Mouse (Mus musculus): ENCODE measurements around the gene Zdhhc14. TPM values are rescaled to one million over a fixed set of nuclear protein-coding genes. Genes with fewer than 3 reads are reported as not detected.

Zdhhc14 gene
- polyA plus RNA-seq, 1 experiment from 2014 or later: 4.1 TPM

DNA sequence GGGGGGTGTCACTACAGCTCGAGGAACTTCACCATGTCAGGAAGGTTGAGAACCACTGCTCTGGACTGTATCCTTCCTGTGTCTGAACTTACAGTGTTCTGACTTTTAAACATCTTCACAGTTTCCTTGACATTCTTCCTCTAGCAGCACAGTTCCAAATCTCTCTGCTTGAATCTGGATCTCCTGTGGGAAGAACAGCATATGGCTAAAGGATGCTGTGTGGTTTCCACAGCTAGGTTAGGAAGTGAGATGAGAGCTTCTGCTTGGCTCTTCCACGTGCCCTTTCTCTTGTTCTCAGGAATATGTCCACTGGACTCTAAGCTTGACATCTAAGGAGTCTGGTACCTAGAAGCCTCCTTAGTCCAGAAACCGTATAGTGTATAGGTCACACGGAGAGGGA is 15.7 kb downstream of the Zdhhc14 start:
- no peak overlapping the region for H3K9ac ChIP-seq (replicated peaks)
- H3K27me3 ChIP-seq: no peaks in the 10 kb centered on the region
- 87% methylated on average over 4 of the region's 4 CpGs for WGBS
- H3K4me1 ChIP-seq: no peaks in the 10 kb centered on the region
- no peak overlapping the region for H3K27ac ChIP-seq (replicated peaks)
- H3K9me3 ChIP-seq: no peaks in the 10 kb centered on the region
- no peak overlapping the region for H3K4me3 ChIP-seq
- no peak overlapping the region for H3K4me2 ChIP-seq (replicated peaks)
- no peak for ATAC-seq (ENCODE audit: low FRiP score, low read depth)
- H3K36me3 ChIP-seq: no peaks in the 10 kb centered on the region

DNA sequence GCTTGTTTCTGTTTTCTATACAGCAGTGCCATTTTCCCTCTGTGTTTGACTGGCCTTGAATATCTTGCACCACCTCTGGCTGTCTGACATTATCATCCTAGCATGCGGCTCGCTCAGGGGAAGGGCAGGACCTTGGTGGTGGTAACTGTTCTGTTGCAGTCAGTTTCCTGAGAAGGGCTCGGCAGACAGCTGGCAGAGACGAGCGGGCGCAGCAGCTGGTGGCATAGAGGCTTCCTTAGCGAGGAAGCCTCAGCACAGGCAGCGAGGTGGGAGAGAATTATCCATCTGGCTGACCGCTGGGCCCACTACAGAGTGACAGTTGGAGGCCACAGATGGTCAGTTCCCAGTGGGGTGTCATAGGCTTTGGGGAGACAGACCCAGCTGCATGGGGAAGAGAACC is 18.2 kb downstream of the Zdhhc14 start:
- no peak overlapping the region for H3K9ac ChIP-seq (replicated peaks)
- H3K9me3 ChIP-seq: no peaks in the 10 kb centered on the region
- no peaks in the 10 kb centered on the region for H3K36me3 ChIP-seq
- no peaks in the 10 kb centered on the region for H3K4me1 ChIP-seq
- 92% methylated on average over 9 of the region's 9 CpGs for WGBS
- H3K27ac ChIP-seq (replicated peaks): no peak overlapping the region
- H3K4me3 ChIP-seq: no peak overlapping the region
- ATAC-seq (ENCODE audit: low FRiP score, low read depth): no peak
- no peaks in the 10 kb centered on the region for H3K27me3 ChIP-seq
- H3K4me2 ChIP-seq (replicated peaks): no peak overlapping the region

DNA sequence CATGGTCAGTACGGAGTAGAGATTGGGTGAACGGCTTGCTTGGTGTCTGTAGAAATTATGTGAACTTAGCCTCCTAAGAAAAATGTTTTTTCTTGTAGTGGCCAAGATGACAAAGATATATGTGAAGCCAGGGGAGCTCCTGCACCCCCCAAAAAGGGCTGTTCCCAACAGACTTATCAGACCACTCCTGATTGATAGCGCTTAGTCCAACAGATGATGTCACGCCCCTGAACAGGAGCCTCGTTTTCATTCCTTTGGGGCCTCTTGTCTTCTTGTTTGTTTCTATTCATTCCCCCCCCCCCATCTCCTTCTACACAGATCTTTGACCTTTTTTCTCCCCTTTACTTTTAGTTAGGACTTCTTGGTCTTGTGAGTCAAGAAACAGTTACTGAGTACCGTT is 19.4 kb downstream of the Zdhhc14 start:
- H3K9me3 ChIP-seq: no peaks in the 10 kb centered on the region
- 87% methylated on average over 6 of the region's 6 CpGs for WGBS
- H3K4me1 ChIP-seq: no peaks in the 10 kb centered on the region
- H3K36me3 ChIP-seq: no peaks in the 10 kb centered on the region
- no peak for ATAC-seq (ENCODE audit: low FRiP score, low read depth)
- no peaks in the 10 kb centered on the region for H3K27me3 ChIP-seq
- no peak overlapping the region for H3K4me3 ChIP-seq
- no peak overlapping the region for H3K27ac ChIP-seq (replicated peaks)
- H3K4me2 ChIP-seq (replicated peaks): no peak overlapping the region
- no peak overlapping the region for H3K9ac ChIP-seq (replicated peaks)

DNA sequence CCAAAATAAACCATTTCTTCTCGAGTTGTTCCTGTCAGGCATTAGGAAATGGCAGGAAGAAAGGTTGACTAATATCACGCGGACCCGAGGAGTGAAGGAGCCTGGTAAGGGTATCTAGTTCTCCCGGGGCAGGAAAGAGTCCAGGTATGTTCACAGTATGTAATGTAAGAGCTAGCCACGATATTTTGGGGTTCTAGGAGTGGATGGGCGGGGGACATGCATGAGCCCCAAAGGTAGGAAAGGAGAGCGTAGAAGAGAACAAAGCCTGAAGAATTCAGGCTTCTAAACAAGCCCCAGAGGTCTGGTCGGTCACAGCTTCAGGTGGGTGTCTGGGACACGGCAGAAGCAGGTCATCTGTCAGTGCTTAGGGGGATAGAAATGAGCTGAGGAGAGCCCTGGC is 27.1 kb downstream of the Zdhhc14 start:
- Histone ChIP-seq H3K9ac (replicated peaks) (no peak overlapping the region), H3K4me1 (no peaks in the 10 kb centered on the region), H3K27me3 (no peaks in the 10 kb centered on the region), H3K4me2 (replicated peaks) (no peak overlapping the region), H3K36me3 (no peaks in the 10 kb centered on the region), H3K9me3 (peaks cover 4% of the 10 kb centered on the region; the same call in 1 of the 2 replicates), H3K27ac (replicated peaks) (no peak overlapping the region), H3K4me3 (no peak overlapping the region)
- ATAC-seq (ENCODE audit: low FRiP score, low read depth): no peak
- 91% methylated on average over 10 of the region's 10 CpGs for WGBS

DNA sequence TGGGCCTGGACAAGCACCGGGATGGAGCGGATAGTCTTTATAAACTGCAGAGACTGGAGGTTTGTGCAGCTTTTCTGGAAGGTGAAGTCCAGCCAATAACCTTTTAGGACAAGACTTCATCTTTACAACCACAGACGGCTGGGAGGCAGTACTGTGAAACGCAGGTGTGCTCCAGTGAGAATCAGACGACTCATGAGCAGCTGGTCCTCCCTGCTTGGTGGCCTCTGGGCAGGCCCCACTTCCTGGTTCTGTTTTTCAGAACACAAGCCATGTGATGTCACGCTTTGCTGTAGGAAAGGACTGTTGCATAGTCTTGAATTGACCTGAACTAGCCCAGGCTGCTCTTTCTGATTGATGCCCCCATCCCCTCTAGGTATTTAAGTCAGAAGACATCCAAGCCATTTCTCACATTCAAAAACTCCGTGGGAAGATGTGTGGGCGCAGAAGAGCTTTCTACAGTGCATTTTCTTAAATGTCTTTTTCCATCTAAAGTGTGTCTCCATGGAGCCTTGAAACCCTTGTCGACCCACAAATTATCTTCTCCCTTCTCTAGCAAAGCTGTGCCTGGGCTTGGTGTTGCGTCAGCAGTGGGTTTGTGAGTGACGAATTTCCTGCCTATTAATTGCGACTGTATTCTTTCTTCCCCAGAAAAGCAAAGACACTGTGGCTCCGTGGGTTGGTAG is 27.7 kb downstream of the Zdhhc14 start:
- H3K27me3 ChIP-seq: no peaks in the 10 kb centered on the region
- no peaks in the 10 kb centered on the region for H3K36me3 ChIP-seq
- H3K4me1 ChIP-seq: no peaks in the 10 kb centered on the region
- H3K9ac ChIP-seq (replicated peaks): no peak overlapping the region
- WGBS: 91% methylated on average over 13 of the region's 13 CpGs
- ATAC-seq (ENCODE audit: low FRiP score, low read depth): no peak
- H3K9me3 ChIP-seq: peaks cover 4% of the 10 kb centered on the region; the same call in 1 of the 2 replicates
- H3K4me3 ChIP-seq: no peak overlapping the region
- H3K27ac ChIP-seq (replicated peaks): no peak overlapping the region
- no peak overlapping the region for H3K4me2 ChIP-seq (replicated peaks)

DNA sequence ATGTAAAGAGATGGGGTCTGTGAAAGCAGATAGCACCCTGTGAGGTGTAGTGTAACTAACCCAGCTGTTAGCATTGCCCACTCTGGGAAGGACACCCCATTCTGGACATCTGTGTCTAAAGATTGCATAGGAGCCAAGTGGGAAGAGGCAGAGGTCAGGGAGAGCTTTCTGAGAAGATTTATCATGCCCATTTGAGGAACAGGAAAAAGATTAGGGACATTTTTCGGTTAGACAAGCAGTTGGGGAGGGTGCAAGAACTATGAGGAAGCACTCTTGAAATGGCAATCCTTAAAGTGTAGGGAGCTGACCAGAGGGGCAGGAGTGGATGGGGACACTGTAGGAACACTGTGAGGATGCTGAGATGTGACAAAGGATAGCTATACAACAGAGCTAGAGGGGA is 29.2 kb downstream of the Zdhhc14 start:
- ATAC-seq (ENCODE audit: low FRiP score, low read depth): no peak
- H3K4me1 ChIP-seq: no peaks in the 10 kb centered on the region
- H3K4me3 ChIP-seq: no peak overlapping the region
- no peaks in the 10 kb centered on the region for H3K36me3 ChIP-seq
- H3K9me3 ChIP-seq: peaks cover 4% of the 10 kb centered on the region; the same call in 1 of the 2 replicates
- no peaks in the 10 kb centered on the region for H3K27me3 ChIP-seq
- WGBS: 83% methylated on average over 1 of the region's 1 CpGs
- no peak overlapping the region for H3K9ac ChIP-seq (replicated peaks)
- no peak overlapping the region for H3K27ac ChIP-seq (replicated peaks)
- H3K4me2 ChIP-seq (replicated peaks): no peak overlapping the region

DNA sequence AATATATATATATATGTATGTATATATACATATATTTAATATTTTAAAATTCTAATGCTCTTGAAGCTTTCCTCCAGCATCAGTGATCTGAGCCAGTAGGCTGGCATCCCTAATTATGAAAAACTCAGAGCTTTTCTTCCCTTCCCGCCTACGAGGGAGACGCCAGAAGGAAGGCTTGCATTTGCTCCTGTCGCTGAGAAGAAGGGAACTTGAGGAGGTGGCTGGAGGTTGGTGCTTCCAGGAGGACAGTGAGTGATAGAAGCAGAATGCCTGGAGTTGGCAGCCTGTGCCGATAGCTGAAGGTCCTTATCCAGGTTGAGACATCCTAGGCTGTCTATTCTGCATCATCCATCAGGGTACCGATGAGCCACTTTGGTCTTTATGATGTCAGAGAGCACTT is 37.2 kb downstream of the Zdhhc14 start:
- Histone ChIP-seq H3K9ac (replicated peaks) (no peak overlapping the region), H3K4me3 (no peak overlapping the region), H3K9me3 (no peaks in the 10 kb centered on the region), H3K36me3 (no peaks in the 10 kb centered on the region), H3K27ac (replicated peaks) (no peak overlapping the region), H3K4me1 (no peaks in the 10 kb centered on the region), H3K27me3 (no peaks in the 10 kb centered on the region), H3K4me2 (replicated peaks) (no peak overlapping the region)
- ATAC-seq (ENCODE audit: low FRiP score, low read depth): no peak
- WGBS: 94% methylated on average over 6 of the region's 6 CpGs

DNA sequence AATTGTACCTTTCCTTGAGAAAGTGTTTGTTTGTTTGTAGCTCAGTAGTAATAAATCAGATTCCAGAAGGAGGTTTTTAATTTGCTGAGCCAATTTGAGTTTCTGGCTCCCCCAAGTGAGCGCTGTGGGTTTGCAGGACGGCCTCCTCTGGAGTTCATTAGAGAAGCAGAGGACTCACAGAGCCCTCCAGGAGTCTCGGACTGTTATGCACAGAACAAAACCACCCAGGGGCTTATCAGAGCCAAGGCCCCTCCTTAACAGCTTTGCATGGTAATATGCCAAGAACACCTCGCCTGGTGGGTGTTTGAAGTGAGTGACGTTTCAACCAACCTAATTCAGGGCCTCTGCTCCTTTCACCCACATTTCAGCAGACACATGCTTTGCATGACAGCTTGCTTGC is 40.5 kb downstream of the Zdhhc14 start:
- no peaks in the 10 kb centered on the region for H3K36me3 ChIP-seq
- no peak overlapping the region for H3K9ac ChIP-seq (replicated peaks)
- H3K4me1 ChIP-seq: peaks cover 3% of the 10 kb centered on the region
- H3K4me3 ChIP-seq: no peak overlapping the region
- no peaks in the 10 kb centered on the region for H3K27me3 ChIP-seq
- H3K27ac ChIP-seq (replicated peaks): no peak overlapping the region
- no peak overlapping the region for H3K4me2 ChIP-seq (replicated peaks)
- H3K9me3 ChIP-seq: no peaks in the 10 kb centered on the region
- ATAC-seq (ENCODE audit: low FRiP score, low read depth): no peak
- 31% methylated on average over 5 of the region's 5 CpGs for WGBS

DNA sequence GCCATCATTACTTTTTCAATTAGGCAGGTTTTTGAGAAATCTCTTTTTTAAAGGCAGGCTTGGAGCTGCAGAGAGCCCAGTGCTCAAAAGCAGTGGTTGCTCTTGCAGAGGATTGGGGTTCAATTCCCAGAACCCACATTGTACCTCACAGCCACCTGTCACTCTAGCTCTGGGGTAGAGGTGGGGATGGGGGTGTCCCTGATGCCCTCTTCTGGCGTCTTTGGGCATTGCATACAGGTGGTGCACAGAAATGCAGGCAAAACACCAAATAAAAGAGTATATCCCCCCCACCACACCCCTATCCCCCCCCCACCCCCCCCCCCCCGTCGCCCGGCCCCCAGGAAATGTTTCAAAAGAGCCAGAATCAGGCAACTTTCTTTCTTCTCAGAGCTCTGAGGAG is 43.0 kb downstream of the Zdhhc14 start:
- no peaks in the 10 kb centered on the region for H3K9me3 ChIP-seq
- ATAC-seq (ENCODE audit: low FRiP score, low read depth): no peak
- peaks cover 3% of the 10 kb centered on the region for H3K4me1 ChIP-seq
- H3K4me2 ChIP-seq (replicated peaks): no peak overlapping the region
- H3K4me3 ChIP-seq: no peak overlapping the region
- no peaks in the 10 kb centered on the region for H3K27me3 ChIP-seq
- no peak overlapping the region for H3K9ac ChIP-seq (replicated peaks)
- H3K27ac ChIP-seq (replicated peaks): no peak overlapping the region
- WGBS: 38% methylated on average over 4 of the region's 4 CpGs
- H3K36me3 ChIP-seq: no peaks in the 10 kb centered on the region

DNA sequence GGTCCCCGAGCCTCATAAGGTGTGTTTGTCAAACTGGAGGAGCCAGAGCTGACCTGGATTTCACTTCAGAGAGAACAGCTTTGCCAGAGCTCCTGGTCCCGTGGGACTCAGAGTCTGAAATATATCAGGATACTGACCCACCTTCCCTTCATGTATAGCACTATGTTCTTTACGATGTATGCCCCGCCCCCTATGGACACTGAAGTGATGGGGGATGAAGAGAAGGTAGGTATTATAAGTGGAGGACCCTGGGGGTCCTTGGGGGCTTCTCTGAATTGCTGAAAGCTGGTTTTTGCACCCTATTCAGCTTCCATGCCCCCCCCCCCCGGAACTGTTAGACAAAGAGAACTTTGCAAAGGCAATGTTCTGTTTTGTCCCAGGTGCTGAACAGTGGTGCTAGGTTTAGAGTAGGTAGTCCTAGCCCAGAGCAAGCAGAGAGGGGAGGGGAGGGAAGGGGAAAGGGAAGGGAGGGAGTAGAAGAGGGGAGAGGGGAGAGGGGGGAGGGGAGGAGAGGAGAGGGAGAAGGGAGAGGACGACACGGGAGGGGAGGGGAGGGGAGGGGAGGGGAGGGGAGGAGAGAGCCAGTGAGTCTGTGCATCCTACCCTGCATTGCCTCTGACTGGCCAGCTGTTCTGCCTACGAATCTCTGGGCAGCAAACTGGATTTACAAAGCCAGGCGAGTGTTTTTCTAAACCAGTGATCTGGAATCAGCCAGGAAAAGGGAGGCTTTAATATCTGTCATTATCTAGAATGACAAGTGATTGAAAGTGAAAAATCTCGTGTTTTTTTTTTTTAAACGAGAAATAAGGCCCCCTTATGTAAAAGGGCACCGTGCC is 44.1 kb downstream of the Zdhhc14 start:
- H3K9ac ChIP-seq (replicated peaks): no peak overlapping the region
- no peak overlapping the region for H3K4me3 ChIP-seq
- ATAC-seq (ENCODE audit: low FRiP score, low read depth): no peak
- peaks cover 3% of the 10 kb centered on the region for H3K4me1 ChIP-seq
- no peaks in the 10 kb centered on the region for H3K36me3 ChIP-seq
- 71% methylated on average over 10 of the region's 12 CpGs for WGBS
- no peak overlapping the region for H3K27ac ChIP-seq (replicated peaks)
- H3K4me2 ChIP-seq (replicated peaks): no peak overlapping the region
- H3K9me3 ChIP-seq: no peaks in the 10 kb centered on the region
- no peaks in the 10 kb centered on the region for H3K27me3 ChIP-seq

DNA sequence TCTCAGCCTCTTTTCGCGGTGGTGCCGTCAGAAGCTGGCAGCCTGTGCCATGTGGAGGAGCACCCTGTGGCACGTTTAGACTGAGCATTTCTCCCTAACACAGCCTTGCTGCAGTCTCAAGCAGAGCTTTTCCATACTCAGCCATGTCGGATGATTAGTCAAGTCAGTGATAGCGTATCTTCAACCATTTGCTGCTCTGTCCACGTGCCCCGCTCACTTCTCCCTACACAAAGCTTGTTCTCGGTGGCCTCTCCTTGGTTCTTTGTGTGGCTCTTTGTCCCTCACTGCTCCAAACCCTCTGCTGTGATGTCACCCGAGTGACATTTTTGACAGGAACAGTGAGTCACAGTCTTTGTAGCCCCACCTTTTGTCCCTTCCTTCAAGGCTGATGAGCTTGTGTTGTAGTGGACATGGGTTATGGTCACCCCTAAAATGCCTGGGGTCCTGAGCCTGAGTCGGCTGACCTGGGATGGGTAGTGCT is 44.8 kb downstream of the Zdhhc14 start:
- Histone ChIP-seq H3K36me3 (no peaks in the 10 kb centered on the region), H3K9me3 (no peaks in the 10 kb centered on the region), H3K4me2 (replicated peaks) (no peak overlapping the region), H3K4me3 (no peak overlapping the region), H3K27me3 (no peaks in the 10 kb centered on the region), H3K9ac (replicated peaks) (no peak overlapping the region), H3K4me1 (peaks cover 3% of the 10 kb centered on the region), H3K27ac (replicated peaks) (no peak overlapping the region)
- ATAC-seq (ENCODE audit: low FRiP score, low read depth): no peak
- WGBS: 72% methylated on average over 11 of the region's 11 CpGs

DNA sequence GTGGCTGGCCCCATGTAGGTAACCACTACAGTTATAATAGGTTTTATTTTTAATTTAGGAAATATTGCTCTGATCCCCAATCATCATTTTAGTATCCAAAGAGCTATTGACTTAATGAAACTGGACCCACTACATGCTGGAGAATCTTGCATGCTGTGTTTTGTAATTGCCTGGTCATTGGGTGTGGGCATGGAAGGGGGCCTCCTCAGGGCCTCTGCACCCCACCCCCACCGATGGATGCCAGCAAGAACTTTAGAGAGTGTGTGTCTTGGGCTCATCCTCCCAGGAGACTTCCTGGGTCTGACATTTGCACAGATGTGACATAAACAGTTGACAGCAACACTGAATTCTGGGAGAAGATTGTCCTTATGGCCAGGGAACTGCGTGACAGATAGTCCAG is 49.8 kb downstream of the Zdhhc14 start:
- no peak overlapping the region for H3K4me3 ChIP-seq
- 86% methylated on average over 2 of the region's 2 CpGs for WGBS
- peaks cover under 1% of the 10 kb centered on the region for H3K4me1 ChIP-seq
- H3K36me3 ChIP-seq: no peaks in the 10 kb centered on the region
- no peaks in the 10 kb centered on the region for H3K9me3 ChIP-seq
- H3K4me2 ChIP-seq (replicated peaks): no peak overlapping the region
- no peak for ATAC-seq (ENCODE audit: low FRiP score, low read depth)
- H3K9ac ChIP-seq (replicated peaks): no peak overlapping the region
- no peak overlapping the region for H3K27ac ChIP-seq (replicated peaks)
- no peaks in the 10 kb centered on the region for H3K27me3 ChIP-seq
